Mouse (Mus musculus) embryonic stem cell, embryonic (primary cell): ENCODE measurements around the gene 1110008L16Rik.

ENCODE experiments used
- CTCF ChIA-PET, 4 experiments: fragments of 300-600 bp in 2 of 4; fragments of 350-600 bp in 2 of 4; sonication (Branson Sonifier 250); formaldehyde crosslinking; loops; one replicate each; lab custom pipeline; 2022; ENCODE audit warnings: inconsistent platforms in 2 of 4; lab: Charles Lee
- POLR2A ChIA-PET, 4 experiments: fragments of 300-600 bp in 2 of 4; fragments of 350-600 bp in 2 of 4; sonication (Branson Sonifier 250); formaldehyde crosslinking; loops; one replicate each; lab custom pipeline; 2022; ENCODE audit warnings: antibody characterized with exemption in 4 of 4, inconsistent platforms in 1 of 4; lab: Charles Lee

Gene 1110008L16Rik

DNA sequence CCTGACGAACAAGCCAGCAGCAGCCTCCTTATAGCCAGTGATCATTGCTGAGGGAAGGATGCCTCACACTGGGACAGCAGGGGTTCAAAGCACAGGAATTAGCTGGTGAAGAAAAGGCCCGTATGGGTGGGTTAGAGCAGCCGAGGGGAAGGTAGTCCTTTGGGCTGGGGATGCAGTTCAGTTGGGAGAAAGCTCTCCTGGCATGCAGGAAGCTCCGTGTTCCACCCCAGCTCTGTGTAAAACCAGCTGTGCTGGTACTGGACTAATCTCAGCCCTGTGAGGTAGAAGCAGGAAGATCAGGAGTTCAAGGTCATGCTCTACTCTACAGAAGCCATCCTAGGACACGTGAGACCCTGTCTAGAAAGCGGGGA is 78.2 kb downstream of the 1110008L16Rik start:
- POLR2A ChIA-PET = interaction anchor here in 3 of 4 experiments (0.6 to 3.9 kb wide), 34 partner anchors 8 to 385 kb away, joined by 3 to 29 read pairs (median 4); partner anchors contain the start of gene Ppp2r3c (in 1 of the 3)
- CTCF ChIA-PET = interaction anchor here in 2 of 4 experiments (0.9 to 2.1 kb wide), 3 partner anchors 10 to 23 kb away, joined by 3 to 8 read pairs (median 8); no protein-coding TSS in a partner anchor

DNA sequence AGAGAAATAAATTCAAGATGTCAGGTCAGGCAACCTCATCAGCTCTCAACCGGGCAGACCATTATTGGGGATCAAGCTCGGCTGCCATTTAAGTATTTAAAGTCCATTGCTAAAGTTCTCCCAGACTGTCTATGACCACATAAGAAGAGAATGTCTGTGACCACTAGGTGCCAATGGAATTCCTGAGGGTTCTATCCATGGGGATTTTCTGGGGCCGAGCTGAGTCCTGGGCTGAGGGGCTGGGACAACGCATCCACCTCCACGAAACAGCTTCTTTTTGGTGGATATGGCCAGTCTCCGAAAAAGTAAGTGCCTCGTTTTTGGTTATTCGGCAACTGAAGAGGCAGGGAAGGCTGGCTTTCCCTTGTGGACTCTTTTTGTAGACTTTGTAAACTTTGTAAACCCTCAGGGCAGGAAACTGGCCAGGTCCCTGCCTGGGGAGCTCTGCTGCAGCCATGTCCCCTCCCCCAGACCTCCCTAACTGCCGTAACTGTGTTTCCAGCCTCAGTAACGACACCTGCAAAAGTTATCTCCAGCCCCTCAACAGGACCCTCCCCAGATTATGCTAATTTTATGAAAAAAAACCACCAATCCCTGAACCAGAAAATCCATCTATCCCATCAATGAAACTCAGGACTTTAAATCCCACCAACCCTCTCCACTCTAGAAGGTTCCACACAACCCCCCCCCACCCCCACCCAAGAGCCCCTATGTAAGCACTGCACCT is 84.8 kb downstream of the 1110008L16Rik start, which contains the start of gene Psma6:
Psma6 (plus strand) TSS at position 200 of the 727 bp plus-strand sequence.
- ChIA-PET POLR2A (interaction anchor here in 2 of 4 experiments (0.6 to 3.8 kb wide), 20 partner anchors 7 to 124 kb away, joined by 3 to 29 read pairs (median 4); partner anchors contain the start of genes Nfkbia (in 1 of the 2) and Ppp2r3c (in 1 of the 2)), CTCF (interaction anchor here in 1 of 4 experiments (0.5 kb wide), 1 partner anchor 11 kb away, joined by 5 read pairs; no protein-coding TSS in a partner anchor)

DNA sequence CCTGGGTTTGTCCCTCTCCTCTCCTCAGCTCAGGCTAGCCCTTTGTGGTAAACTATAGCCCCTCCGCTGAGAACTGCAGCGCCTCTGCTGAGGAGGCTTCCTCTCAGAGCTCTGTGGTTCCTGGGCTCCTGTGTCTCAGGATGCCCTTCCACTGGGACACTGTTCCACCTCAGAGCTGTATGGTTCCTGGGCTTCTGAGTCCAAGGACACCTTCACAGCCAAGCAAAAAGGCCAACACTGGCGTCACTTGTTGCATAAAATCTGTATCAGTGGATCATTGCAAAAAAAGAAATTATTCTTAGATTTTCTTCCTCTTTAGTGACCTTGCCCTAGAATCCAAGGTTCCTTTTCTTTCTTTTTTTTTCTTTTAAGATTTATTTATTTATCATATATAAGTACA is 85.4 kb downstream of the 1110008L16Rik start:
- ChIA-PET CTCF (interaction anchor here in 1 of 4 experiments (0.5 to 0.6 kb wide), 2 partner anchors 133 to 472 kb away, joined by 3 to 4 read pairs; no protein-coding TSS in a partner anchor), POLR2A (interaction anchor here in 2 of 4 experiments (0.6 to 5.2 kb wide), 18 partner anchors 8 to 123 kb away, joined by 3 to 45 read pairs (median 4); partner anchors contain the start of gene Nfkbia (in 1 of the 2))

- POLR2A ChIA-PET = interaction anchor here (0.6 to 5.2 kb wide), 38 partner anchors 8 to 430 kb away, joined by 3 to 45 read pairs (median 5); partner anchors contain the start of genes Nfkbia (in 3 of the 4) and Ppp2r3c (in 1 of the 4)
Observed at GRCm38 (mm10) chr12:55385931-55386330, 86.6 kb downstream of the 1110008L16Rik start.

GRCm38 (mm10) chr12:55386456-55386855 is 87.1 kb downstream of the 1110008L16Rik start:
- CTCF ChIA-PET = interaction anchor here (0.6 to 2.4 kb wide), 9 partner anchors 9 to 215 kb away, joined by 3 to 8 read pairs (median 4); no protein-coding TSS in a partner anchor
- POLR2A ChIA-PET = interaction anchor here (0.7 to 5.2 kb wide), 31 partner anchors 8 to 709 kb away, joined by 3 to 45 read pairs (median 4); partner anchors contain the start of genes Nfkbia (in 3 of the 4) and Ppp2r3c (in 1 of the 4)

More at GRCm38 (mm10) chr12:55385931-55386330, 86.6 kb downstream of the 1110008L16Rik start:
- CTCF ChIA-PET = interaction anchor here in 3 of 4 experiments (0.6 to 2.4 kb wide), 7 partner anchors 9 to 215 kb away, joined by 3 to 8 read pairs (median 3); no protein-coding TSS in a partner anchor

- ChIA-PET POLR2A (interaction anchor here (0.8 to 5.2 kb wide), 28 partner anchors 7 to 710 kb away, joined by 3 to 45 read pairs (median 4); partner anchors contain the start of genes Nfkbia (in 2 of the 4) and Ppp2r3c (in 1 of the 4)), CTCF (interaction anchor here (0.6 to 2.4 kb wide), 9 partner anchors 10 to 111 kb away, joined by 3 to 8 read pairs (median 5); partner anchors contain the start of gene Nfkbia (in 1 of the 4))
Observed at GRCm38 (mm10) chr12:55387083-55387787, 87.9 kb downstream of the 1110008L16Rik start.

DNA sequence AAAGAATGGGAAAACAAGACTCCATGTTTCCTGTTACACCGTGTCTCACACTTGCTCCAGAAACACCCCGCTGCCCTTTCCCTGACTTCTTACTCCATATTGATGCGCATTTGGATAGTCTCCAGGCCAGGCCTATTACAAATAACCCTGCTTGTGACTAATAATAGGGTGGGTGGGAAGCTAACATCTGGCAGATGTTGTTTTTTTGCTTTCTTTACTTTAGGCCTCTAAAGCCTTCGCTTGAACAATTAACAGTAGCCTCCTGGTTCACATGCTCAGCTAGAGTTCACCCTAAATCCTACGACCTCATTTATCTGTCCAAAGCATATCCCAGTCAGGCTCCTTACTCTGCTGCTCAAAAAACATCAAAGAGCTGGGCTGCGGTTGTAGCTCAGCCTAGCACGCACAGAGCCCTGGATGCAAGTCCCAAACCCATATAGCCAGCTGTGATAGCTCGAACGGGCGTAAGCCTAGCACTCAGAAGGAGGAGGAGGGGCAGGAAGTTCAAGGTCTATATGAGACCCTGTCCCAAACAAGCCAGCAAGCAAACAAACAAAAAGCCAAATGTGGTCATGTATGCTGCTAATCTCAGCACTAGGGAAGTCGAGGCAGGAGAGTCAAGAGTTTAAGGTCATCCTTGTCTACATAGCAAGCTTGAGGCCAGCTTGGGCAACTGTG is 88.5 kb downstream of the 1110008L16Rik start:
- ChIA-PET CTCF (interaction anchor here in 3 of 4 experiments (0.5 to 2.4 kb wide), 7 partner anchors 10 to 104 kb away, joined by 3 to 8 read pairs (median 4); partner anchors contain the start of gene Nfkbia (in 1 of the 3)), POLR2A (interaction anchor here in 3 of 4 experiments (0.5 to 5.2 kb wide), 19 partner anchors 10 to 114 kb away, joined by 3 to 45 read pairs (median 4); partner anchors contain the start of gene Nfkbia (in 1 of the 3))

- POLR2A ChIA-PET = interaction anchor here in 3 of 4 experiments (0.5 to 5.2 kb wide), 14 partner anchors 10 to 114 kb away, joined by 3 to 45 read pairs (median 4); partner anchors contain the start of gene Nfkbia (in 1 of the 3)
- CTCF ChIA-PET = interaction anchor here in 3 of 4 experiments (0.5 to 2.4 kb wide), 6 partner anchors 11 to 103 kb away, joined by 3 to 8 read pairs (median 4); partner anchors contain the start of gene Nfkbia (in 1 of the 3)
Observed at GRCm38 (mm10) chr12:55388478-55388877, 89.1 kb downstream of the 1110008L16Rik start.

GRCm38 (mm10) chr12:55389132-55390081 is 90.0 kb downstream of the 1110008L16Rik start:
- ChIA-PET POLR2A (interaction anchor here in 3 of 4 experiments (0.9 to 5.2 kb wide), 10 partner anchors 9 to 115 kb away, joined by 3 to 45 read pairs (median 6); no protein-coding TSS in a partner anchor), CTCF (interaction anchor here in 2 of 4 experiments (1.0 to 1.4 kb wide), 2 partner anchors 49 to 105 kb away, joined by 3 to 4 read pairs; no protein-coding TSS in a partner anchor)

DNA sequence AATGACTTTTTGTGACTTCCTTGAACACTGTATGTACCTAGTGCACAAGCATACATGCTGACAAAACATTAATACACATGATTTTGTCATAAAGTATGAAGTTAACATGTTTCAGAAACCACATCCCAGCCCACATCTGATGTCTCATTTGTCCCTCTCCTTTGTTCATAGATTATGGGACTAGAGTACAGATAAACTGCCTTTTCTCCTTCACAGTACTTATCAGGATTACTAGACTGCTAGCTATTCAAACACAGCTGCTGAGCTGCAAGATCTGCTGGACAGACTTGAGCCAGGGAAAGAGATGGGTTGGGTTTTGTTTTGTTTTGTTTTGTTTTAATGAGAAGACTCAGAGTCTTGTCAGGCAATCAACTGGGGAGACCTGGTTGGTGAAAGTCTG is 92.7 kb downstream of the 1110008L16Rik start:
- POLR2A ChIA-PET = interaction anchor here in 2 of 4 experiments (0.7 to 1.0 kb wide), 2 partner anchors 34 to 98 kb away, joined by 3 to 6 read pairs; no protein-coding TSS in a partner anchor
- CTCF ChIA-PET = interaction anchor here in 1 of 4 experiments (1.1 kb wide), 1 partner anchor 126 kb away, joined by 3 read pairs; no protein-coding TSS in a partner anchor

DNA sequence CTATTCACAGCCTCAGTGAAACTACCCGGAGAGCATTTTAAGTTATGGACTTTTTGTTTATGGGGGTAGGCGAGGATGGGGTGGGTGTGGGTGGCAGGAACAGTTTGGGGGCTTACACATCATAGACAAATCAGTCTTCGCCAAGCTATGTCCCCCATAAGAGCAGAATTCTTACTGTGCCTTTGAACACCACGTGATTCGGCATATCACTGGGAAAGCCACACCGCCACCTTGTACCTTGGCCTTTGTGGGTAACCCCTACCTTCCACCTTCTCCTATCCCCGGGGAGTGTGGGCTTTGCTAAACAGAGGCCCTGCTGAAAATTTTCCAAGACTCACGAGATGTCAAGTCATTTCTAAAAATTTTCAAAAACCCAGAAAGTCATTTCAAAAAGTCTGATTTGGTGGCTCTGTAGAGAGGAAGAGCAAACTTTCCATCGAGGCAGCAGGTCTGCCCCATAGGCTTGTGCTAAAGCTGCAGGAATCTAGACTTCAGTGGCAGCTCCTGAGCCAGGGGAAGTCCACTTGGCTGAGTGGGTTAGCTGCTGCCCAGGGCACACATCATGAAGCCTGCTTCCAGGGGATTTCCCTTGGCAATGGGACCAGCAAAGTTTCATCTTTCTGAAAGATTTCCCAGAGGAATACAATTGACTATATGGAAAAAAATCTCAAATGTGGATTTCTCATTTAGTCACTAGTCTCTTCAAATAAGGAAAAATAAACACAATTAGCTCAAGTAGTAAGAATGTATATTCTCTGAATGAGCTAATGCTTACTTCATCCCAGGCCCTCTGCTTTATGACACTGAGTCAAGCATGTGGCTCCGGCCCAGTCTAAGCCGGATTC is 93.6 kb downstream of the 1110008L16Rik start:
- CTCF ChIA-PET = interaction anchor here in 1 of 4 experiments (1.1 kb wide), 1 partner anchor 125 kb away, joined by 3 read pairs; no protein-coding TSS in a partner anchor
- POLR2A ChIA-PET = interaction anchor here in 1 of 4 experiments (0.7 kb wide), 1 partner anchor 112 kb away, joined by 3 read pairs; no protein-coding TSS in a partner anchor

DNA sequence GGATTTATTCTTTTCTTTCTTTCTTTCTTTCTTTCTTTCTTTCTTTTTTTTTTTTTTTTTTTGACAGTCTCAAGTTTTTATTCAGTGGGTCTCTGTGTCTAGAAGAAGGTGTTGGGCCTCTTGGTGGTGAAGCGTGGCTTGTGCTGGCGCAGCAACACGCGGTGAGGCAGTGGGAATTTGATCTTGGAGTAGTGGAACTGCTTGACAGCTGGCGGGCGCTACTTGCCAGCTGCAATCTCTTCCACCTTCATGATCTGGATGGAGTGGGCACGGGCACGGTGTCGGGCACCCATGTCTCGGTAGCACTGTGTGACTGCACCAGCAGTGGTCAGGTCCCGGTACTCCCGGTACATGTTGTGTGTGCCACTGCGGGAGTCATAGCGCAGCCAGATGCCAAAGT is 96.2 kb downstream of the 1110008L16Rik start:
- POLR2A ChIA-PET = interaction anchor here in 3 of 4 experiments (0.6 to 5.9 kb wide), 6 partner anchors 8 to 275 kb away, joined by 4 to 45 read pairs (median 8); partner anchors contain the start of gene Nfkbia (in 1 of the 3)
- CTCF ChIA-PET = interaction anchor here in 2 of 4 experiments (0.6 to 0.7 kb wide), 3 partner anchors 13 to 637 kb away, joined by 3 to 4 read pairs (median 3); no protein-coding TSS in a partner anchor

- ChIA-PET POLR2A (interaction anchor here in 2 of 4 experiments (1.0 to 5.9 kb wide), 4 partner anchors 9 to 95 kb away, joined by 4 to 45 read pairs (median 12); partner anchors contain the start of gene Nfkbia (in 1 of the 2)), CTCF (interaction anchor here in 2 of 4 experiments (0.5 to 0.6 kb wide), 2 partner anchors 102 to 454 kb away, joined by 3 to 4 read pairs; no protein-coding TSS in a partner anchor)
Observed at GRCm38 (mm10) chr12:55396536-55396935, 97.2 kb downstream of the 1110008L16Rik start.
